Mouse (Mus musculus): ENCODE measurements around the gene Hecw2. TPM values are rescaled to one million over a fixed set of nuclear protein-coding genes. Genes with fewer than 3 reads are reported as not detected.

Hecw2 gene
- total and polyA plus RNA-seq, 3 experiments = 1.6 to 18.8 (median 11.9) TPM

DNA sequence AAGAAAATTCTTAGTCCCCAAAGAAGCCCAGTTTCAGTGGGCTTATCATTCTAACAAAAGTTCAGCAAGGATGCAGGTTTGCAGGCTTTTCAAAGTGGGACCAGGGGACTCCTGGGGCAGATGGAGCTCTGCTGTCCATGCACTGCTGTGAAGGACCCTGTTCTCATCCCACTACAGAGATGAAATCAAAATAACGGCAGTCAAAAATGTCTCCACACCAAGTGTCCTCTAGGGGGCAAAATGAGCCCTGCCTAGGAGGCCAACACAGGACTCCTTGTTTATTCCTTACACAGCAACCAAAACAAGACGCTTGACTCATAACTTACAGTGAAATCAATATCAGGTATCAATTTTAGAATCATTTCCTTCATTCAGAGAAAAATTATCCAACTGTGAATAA is 155.9 kb downstream of the Hecw2 start:
- intact Hi-C loops (cut with DNase I) = loop anchor here (1.0 to 5.0 kb wide), 5 partner anchors 52 to 343 kb away; no protein-coding TSS in a partner anchor
- no peak overlapping the region for H3K9ac ChIP-seq (ENCODE audit: low read depth, low read length)
- TF ChIP-seq EP300 (IDR thresholded peaks at IDR 0.05; ENCODE audit: insufficient read depth, low read depth, low read length) (no peak), CTCF (IDR thresholded peaks at IDR 0.05) (peak; percentile 96; the same call in 1 of the 2 replicates)
- WGBS = 15% methylated on average over 2 of the region's 2 CpGs
- DNase-seq = peak in 1 of 2 experiments; percentile 22
- H3K79me2 ChIP-seq (replicated peaks; ENCODE audit: control insufficient read depth, insufficient read depth, low read length) = no peaks in the 10 kb centered on the region
- H3K27ac ChIP-seq = no peak overlapping the region
- H3K36me3 ChIP-seq (ENCODE audit: control insufficient read depth, insufficient read depth, low read length) = no peaks in the 10 kb centered on the region
- H3K4me1 ChIP-seq (ENCODE audit: control insufficient read depth, insufficient read depth, low read length) = peaks cover 1% of the 10 kb centered on the region; the same call in 1 of the 2 replicates
- H3K4me3 ChIP-seq = no peak overlapping the region
- no peaks in the 10 kb centered on the region for H3K27me3 ChIP-seq (ENCODE audit: control insufficient read depth, insufficient read depth, low read length)

DNA sequence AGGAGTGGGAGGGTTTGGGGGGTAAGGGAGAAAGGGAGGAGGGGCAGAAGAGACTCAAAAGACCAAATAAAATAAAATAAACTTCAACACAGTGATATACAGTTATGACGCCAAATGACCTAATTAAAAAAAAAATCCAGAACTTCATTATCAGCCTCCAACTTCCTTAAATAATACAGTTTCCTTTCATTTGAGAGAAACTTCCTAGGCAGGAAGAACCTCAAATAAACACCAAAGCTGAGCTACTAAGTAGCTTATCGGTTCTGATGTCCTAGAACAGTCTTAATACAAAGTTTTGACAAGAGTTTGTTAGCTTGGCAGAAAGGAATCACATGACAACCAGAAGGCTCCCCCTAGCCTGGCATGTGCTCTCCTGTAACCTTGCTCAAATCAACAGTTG is 177.3 kb downstream of the Hecw2 start:
- Histone ChIP-seq H3K27me3 (ENCODE audit: control insufficient read depth, insufficient read depth, low read length) (no peaks in the 10 kb centered on the region), H3K4me1 (ENCODE audit: control insufficient read depth, insufficient read depth, low read length) (peaks cover 10% of the 10 kb centered on the region), H3K36me3 (ENCODE audit: control insufficient read depth, insufficient read depth, low read length) (no peaks in the 10 kb centered on the region), H3K9ac (ENCODE audit: low read depth, low read length) (no peak overlapping the region), H3K27ac (peak overlapping the region; percentile 63), H3K79me2 (replicated peaks; ENCODE audit: control insufficient read depth, insufficient read depth, low read length) (no peaks in the 10 kb centered on the region), H3K4me3 (no peak overlapping the region)
- intact Hi-C loops (cut with DNase I) = loop anchor here (1.0 to 5.0 kb wide), 2 partner anchors 39 to 85 kb away; no protein-coding TSS in a partner anchor
- no peak for DNase-seq
- WGBS = 30% methylated on average over 2 of the region's 2 CpGs
- no peak for TF ChIP-seq CTCF (IDR thresholded peaks at IDR 0.05)
- no peak for TF ChIP-seq POLR2A (IDR thresholded peaks at IDR 0.05; ENCODE audit: insufficient read depth, low read depth, low read length)
- no peak for TF ChIP-seq EP300 (IDR thresholded peaks at IDR 0.05; ENCODE audit: insufficient read depth, low read depth, low read length)

DNA sequence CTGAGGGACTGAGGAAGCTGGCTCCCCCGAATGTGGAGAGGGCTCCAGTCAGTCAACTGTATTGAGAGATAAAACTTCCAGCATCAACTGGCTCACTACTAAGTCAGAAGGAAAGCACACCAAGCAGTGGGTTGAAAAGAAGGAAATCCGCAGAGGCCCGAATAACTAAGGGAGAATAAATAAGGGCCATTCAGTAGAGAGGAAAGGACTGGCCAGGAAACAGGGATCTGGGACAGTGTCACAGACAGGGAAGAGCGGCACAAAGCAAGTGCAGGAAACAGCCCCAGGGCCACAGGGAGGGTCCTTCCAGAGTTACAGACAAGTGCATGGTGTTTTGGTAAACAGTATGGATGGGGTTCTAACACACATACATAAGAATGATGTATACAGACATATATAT is 179.2 kb downstream of the Hecw2 start:
- Histone ChIP-seq H3K36me3 (ENCODE audit: control insufficient read depth, insufficient read depth, low read length) (no peaks in the 10 kb centered on the region), H3K79me2 (replicated peaks; ENCODE audit: control insufficient read depth, insufficient read depth, low read length) (no peaks in the 10 kb centered on the region), H3K27me3 (ENCODE audit: control insufficient read depth, insufficient read depth, low read length) (no peaks in the 10 kb centered on the region), H3K4me1 (ENCODE audit: control insufficient read depth, insufficient read depth, low read length) (peaks cover 10% of the 10 kb centered on the region), H3K27ac (peak overlapping the region; percentile 40), H3K4me3 (no peak overlapping the region), H3K9ac (ENCODE audit: low read depth, low read length) (no peak overlapping the region)
- WGBS = 32% methylated on average over 4 of the region's 4 CpGs
- intact Hi-C loops (cut with DNase I) = loop anchor here (5.0 kb wide), 1 partner anchor 83 kb away; no protein-coding TSS in a partner anchor
- TF ChIP-seq POLR2A (IDR thresholded peaks at IDR 0.05; ENCODE audit: insufficient read depth, low read depth, low read length) (no peak), CTCF (IDR thresholded peaks at IDR 0.05) (no peak), EP300 (IDR thresholded peaks at IDR 0.05; ENCODE audit: insufficient read depth, low read depth, low read length) (no peak)
- DNase-seq = no peak

GRCm38 (mm10) chr1:54012414-54012813 is 182.6 kb downstream of the Hecw2 start:
- 79% methylated on average over 3 of the region's 3 CpGs for WGBS
- Histone ChIP-seq H3K4me3 (no peak overlapping the region), H3K4me1 (ENCODE audit: control insufficient read depth, insufficient read depth, low read length) (peaks cover 6% of the 10 kb centered on the region), H3K27ac (no peak overlapping the region), H3K9ac (ENCODE audit: low read depth, low read length) (no peak overlapping the region), H3K36me3 (ENCODE audit: control insufficient read depth, insufficient read depth, low read length) (no peaks in the 10 kb centered on the region), H3K79me2 (replicated peaks; ENCODE audit: control insufficient read depth, insufficient read depth, low read length) (no peaks in the 10 kb centered on the region), H3K27me3 (ENCODE audit: control insufficient read depth, insufficient read depth, low read length) (no peaks in the 10 kb centered on the region)
- DNase-seq = no peak
- TF ChIP-seq EP300 (IDR thresholded peaks at IDR 0.05; ENCODE audit: insufficient read depth, low read depth, low read length) (no peak), POLR2A (IDR thresholded peaks at IDR 0.05; ENCODE audit: insufficient read depth, low read depth, low read length) (no peak), CTCF (IDR thresholded peaks at IDR 0.05) (no peak)
- intact Hi-C loops (cut with DNase I) = no loop called here

DNA sequence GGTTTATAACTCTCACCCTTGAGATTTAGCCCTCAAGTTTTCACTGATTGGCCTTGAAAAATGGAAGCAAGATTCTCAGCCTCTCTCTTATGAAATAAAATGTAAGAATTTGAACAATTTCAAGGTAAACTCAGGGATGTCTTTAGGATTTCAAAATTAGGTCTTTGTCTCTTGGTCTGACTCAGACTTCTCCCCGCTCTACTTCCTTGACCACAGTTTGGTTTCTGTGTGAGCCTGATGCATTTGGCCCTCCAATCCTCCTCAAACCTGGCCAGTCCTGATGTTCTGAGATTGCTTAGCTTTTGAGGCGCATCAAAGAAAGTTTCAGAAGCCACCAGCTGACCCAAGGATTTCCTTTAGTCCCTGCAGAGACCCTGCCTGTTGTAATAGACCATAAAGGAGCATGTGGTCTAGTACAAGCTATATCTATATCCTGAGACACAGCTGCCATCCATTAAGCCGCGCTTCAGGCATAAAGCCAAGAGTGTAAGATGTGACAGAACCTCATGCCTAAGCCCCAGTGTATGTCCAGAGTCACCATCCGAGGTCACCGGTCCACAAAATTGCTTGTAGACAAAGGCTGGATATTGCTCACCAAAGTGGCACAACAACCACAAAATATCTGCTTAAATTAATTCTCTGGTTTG is 185.4 kb downstream of the Hecw2 start:
- peaks cover 3% of the 10 kb centered on the region; the same call in 1 of the 2 replicates for H3K4me1 ChIP-seq (ENCODE audit: control insufficient read depth, insufficient read depth, low read length)
- no peaks in the 10 kb centered on the region for H3K79me2 ChIP-seq (replicated peaks; ENCODE audit: control insufficient read depth, insufficient read depth, low read length)
- H3K9ac ChIP-seq (ENCODE audit: low read depth, low read length) = no peak overlapping the region
- DNase-seq = no peak
- H3K36me3 ChIP-seq (ENCODE audit: control insufficient read depth, insufficient read depth, low read length) = no peaks in the 10 kb centered on the region
- H3K27me3 ChIP-seq (ENCODE audit: control insufficient read depth, insufficient read depth, low read length) = no peaks in the 10 kb centered on the region
- TF ChIP-seq POLR2A (IDR thresholded peaks at IDR 0.05; ENCODE audit: insufficient read depth, low read depth, low read length) = no peak
- no peak for TF ChIP-seq CTCF (IDR thresholded peaks at IDR 0.05)
- TF ChIP-seq EP300 (IDR thresholded peaks at IDR 0.05; ENCODE audit: insufficient read depth, low read depth, low read length) = no peak
- H3K4me3 ChIP-seq = no peak overlapping the region
- intact Hi-C loops (cut with DNase I) = no loop called here
- 72% methylated on average over 6 of the region's 6 CpGs for WGBS
- no peak overlapping the region for H3K27ac ChIP-seq

DNA sequence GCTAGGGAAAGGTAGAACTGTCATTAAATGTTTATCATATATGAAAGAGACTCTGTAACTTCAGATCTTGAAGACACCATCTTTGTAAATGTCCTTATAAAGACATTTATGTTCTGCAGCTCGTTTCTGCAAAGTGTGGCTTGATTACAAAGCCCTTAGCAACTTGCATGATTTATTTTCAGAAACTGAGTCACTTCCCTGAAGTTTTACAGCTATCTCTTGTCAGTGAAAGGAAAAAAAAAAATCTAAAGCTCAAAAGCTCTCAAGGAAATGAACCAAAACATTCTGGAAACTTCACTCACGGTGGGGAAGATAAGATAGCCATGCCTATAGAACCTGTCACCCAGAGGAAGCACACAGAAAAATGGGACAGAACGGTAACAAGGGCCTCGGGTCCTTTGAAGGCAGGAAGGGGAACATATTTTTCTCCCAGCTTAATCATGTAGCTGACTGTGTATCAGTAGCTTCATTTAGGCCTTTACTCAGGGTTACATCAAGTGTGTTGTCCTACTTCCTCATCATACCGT is 189.0 kb downstream of the Hecw2 start:
- Histone ChIP-seq H3K9ac (ENCODE audit: low read depth, low read length) (no peak overlapping the region), H3K27ac (no peak overlapping the region), H3K27me3 (ENCODE audit: control insufficient read depth, insufficient read depth, low read length) (no peaks in the 10 kb centered on the region), H3K79me2 (replicated peaks; ENCODE audit: control insufficient read depth, insufficient read depth, low read length) (no peaks in the 10 kb centered on the region), H3K4me1 (ENCODE audit: control insufficient read depth, insufficient read depth, low read length) (peaks cover 9% of the 10 kb centered on the region), H3K36me3 (ENCODE audit: control insufficient read depth, insufficient read depth, low read length) (peaks cover 11% of the 10 kb centered on the region), H3K4me3 (no peak overlapping the region)
- no peak for DNase-seq
- 20% methylated on average over 5 of the region's 5 CpGs for WGBS
- TF ChIP-seq EP300 (IDR thresholded peaks at IDR 0.05; ENCODE audit: insufficient read depth, low read depth, low read length) (no peak), POLR2A (IDR thresholded peaks at IDR 0.05; ENCODE audit: insufficient read depth, low read depth, low read length) (no peak), CTCF (IDR thresholded peaks at IDR 0.05) (no peak)
- intact Hi-C loops (cut with DNase I) = no loop called here
